Mouse (Mus musculus) small intestine, adult 2 months (tissue): Measurements from ENCODE around the gene Plcd4.

ENCODE experiments used
- CTCF ChIP-seq: fragments of 200-500 bp; IDR thresholded peaks from 2 replicates; pipeline ENCODE4 v1.5.1; 2012; ENCODE audit warnings: low read depth, mild to moderate bottlenecking, control low read depth, inconsistent platforms, low read length, moderate library complexity, mixed read lengths; ENCODE audit not compliant: insufficient replicate concordance, insufficient read length; ENCODE audit errors: extremely low read depth
- POLR2A ChIP-seq: fragments of 200-500 bp; IDR thresholded peaks from 2 replicates; pipeline ENCODE4 v1.6.1; 2012; ENCODE audit warnings: low read depth, mild to moderate bottlenecking, control low read depth, inconsistent platforms, low read length, moderate library complexity

GRCm38 (mm10) chr1:74594434-74594833 is 51.7 kb downstream of the Plcd4 start:
- TF ChIP-seq CTCF: no peak
- TF ChIP-seq POLR2A: no peak
